Mouse (Mus musculus) cerebellum, postnatal 25 days (tissue): ENCODE data around the gene Tlx1.

Source experiments
- DNase-seq, 2 experiments: peaks; one replicate each; pipeline ENCODE4 v3.0.0; 2021; ENCODE audit warnings: mixed read lengths in 2 of 2

The Tlx1 gene

DNA sequence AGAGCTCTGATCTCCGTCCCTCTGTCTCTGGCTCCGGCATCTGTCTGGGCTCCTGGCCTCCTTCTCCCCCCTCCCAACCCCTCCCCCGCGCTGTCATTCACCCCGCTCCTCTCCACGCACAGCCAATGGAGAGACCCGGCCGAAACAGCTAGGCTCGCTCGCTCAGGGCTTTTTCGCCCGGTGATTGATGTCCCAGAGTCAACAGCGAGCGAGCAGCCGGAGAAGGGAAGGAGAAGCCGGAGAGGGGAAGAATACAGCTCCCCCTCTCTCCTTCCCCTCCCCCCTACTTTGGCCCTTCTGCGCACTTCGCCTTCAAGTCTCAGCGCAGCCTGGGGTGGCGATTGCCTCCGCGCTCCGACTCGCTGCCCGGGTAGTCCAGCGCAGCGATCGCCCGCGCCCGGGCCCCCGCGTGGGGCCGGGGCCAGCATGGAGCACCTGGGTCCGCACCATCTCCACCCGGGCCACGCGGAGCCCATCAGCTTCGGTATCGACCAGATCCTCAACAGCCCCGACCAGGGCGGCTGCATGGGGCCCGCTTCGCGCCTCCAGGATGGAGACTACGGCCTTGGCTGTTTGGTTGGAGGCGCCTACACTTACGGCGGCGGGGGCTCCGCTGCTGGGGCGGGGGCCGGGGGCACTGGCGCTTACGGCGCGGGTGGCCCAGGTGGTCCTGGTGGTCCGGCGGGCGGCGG is at the start of gene Tlx1:
Gene Tlx1, plus strand, starts transcription at position 191 of the 692 bp plus-strand sequence.
- peak in 1 of 2 experiments; percentile 7 for DNase-seq

DNA sequence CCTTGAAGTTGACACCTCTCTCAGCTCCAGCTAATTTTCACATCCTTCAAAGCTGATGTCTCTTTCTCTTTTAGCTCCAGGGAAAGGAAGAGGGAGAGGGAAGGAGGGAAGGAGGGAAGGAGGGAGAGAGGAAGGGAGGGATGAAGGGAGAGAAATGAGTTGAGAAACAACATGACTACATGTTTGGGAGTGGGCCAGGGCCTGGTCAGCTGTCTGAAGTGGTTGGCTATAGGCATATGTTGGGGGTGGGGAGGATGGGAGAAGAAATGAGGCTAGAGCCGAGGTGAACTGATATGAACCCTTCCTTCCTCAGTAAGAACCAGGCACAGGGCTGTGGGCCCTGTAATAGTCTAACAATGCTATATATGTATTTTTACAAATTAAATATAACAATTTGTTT is 44.9 kb upstream of the Tlx1 start:
- DNase-seq = no peak

DNA sequence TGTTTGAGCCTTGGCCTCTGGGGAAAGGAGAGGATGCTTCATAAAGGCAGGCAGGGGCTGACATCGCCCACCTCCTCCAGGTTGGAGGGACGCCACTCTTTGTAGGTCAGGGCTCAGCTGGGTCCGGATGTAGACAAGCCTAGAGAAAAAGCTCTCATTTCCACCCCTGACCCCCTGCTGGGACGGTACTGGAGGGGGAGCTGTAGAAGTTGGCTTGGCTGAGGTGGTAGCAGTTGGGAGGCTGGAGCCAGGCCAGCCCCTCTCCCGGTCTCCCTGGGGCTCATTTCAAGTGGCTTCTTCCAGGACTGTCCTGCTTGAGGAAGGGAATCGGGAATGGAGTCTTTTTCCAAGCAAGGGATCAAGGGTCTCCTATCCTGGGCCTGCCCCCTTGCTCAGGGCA is 43.8 kb upstream of the Tlx1 start:
- DNase-seq = peak; percentile 14 to 42

DNA sequence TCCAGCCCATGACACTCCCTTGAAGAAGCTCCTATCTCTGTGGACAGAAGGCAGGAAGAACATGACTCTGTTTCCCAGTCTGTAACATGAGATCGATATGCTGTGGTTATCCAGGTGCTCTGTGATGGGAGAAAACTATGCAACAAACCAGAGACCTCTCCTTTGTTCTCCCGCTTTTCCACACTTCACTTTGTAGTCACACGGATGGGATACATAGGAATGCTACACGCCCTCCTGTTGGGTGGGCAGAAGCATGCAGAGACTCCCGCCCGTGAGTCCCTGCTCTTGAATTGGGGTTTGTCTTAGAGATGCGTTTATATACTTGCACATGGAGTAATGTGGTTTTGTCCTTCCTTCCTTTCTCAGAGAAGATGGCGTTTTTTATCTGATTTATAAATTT is 39.8 kb upstream of the Tlx1 start:
- DNase-seq = no peak

DNA sequence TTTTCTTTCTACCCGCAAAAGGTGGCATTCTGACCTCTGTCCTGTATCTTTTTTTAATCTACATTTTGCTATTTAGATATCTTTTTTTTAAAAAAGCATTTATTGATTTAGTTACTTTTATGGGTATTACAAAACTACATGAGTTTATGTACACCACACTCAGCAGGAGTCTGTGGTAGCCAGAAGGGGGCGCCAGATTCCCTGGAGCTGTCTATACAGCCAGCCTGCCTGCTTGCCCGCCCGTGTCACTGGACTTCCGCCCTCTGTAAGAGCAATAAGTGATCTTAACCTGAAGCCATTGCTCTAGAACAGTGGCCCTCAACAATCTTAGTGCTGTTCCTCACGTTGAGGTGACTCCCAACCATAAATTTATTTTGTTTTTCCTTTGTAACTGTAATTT is 38.0 kb upstream of the Tlx1 start:
- DNase-seq = peak in 1 of 2 experiments; percentile 11

DNA sequence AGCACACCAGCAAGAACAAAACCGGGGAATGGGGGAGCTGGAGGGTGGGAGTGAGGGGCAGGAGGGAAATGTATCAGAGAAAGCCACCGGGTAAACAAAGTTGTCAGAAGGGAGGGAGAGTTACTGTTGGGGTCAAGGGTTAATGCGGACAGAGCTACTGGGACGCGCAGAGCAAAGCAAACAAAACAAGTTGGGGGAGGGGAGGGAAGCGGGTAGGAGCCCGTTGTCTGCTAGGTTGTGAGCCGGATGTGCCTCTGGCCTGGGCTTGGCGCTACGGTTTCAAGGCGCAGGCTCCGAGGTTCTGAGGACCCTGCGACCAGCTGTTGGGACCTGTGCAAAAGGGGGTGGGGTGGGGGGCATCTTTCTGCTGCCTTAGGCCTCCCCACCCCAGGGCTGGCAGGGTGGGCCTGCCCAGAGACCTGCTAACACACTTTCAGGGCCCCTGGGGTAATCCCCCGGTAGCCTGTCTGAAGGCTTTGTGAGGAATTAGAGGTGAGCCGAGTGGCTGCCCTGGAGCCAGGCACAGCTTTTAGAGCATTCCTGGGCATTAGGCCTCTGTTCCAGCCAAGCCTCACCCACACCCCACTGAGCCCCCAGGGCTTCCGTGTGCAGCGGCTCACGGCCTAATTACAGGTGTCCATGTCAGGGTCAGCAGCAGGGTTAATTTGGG is 36.6 kb upstream of the Tlx1 start:
- DNase-seq = no peak

DNA sequence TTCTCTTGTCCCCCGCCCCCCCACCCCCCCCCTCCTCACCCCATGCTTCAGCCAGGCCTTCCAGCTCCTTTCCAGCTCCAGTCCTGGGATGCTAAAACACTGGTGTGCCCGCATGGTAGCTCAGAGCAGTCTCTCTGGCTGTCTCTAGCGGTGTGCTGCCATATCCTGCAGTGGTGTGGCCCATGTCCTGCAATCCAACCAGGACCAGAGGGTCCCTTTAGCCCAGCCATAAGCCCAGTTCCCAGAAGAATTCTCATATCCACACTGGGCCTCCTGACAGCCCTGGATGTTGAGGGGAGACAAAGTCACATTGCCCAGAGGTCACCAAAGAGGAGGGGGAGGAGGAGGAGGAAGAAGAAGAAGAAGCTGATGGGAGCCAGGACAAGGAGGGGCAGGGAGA is 35.7 kb upstream of the Tlx1 start:
- DNase-seq = no peak

DNA sequence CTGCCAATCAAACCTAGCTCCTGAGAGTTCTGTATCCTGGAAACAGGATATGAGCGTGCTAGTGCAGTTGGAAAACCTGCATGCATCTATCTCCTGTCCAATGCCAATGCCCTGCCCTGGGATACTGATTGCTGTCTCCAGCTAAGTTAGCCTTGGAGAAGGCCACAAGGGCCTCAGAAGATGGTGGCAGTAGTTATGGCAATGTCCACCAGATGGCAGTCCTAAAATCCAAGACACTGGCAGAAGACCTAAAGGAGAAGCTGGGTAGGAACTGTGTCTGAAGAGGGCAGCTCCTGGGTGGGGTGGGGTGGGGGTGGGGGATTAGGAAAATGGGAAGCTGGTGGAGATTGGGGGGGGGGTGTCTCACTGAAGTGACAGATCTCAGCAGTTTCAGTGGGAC is 33.7 kb upstream of the Tlx1 start:
- peak in 1 of 2 experiments; percentile 46 for DNase-seq

DNA sequence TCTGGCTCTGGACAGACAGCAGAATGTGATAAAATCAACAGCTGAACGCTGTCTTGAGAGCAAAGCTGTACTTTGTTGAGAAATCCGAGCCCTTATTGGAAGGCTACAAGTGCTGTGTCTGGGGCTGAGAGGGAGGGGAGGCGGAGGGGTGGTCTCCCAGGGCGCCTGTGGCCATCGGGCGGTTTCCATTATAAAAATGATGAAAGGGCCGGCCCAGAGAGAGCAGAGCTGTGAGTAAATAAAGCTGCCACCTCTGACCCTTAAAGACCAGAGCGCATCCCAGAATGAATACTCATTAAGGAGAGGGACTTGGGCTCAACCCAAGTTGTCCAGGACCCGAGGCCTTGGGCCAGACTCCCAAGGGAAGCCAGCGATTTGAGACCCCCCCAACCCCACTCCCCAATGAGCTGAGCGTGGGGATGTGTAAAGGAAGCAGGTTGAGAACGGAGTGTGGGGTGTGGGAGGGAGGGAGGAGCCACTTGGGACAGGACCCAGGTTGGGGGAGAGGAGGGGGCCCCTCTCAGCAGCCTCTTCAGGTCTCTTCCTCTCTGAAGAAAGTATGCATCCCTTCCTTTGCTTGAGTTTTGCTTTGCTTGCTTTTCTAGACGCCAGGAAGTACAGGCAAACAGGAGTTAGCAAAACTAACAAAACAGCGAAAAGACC is 18.4 kb upstream of the Tlx1 start:
- no peak for DNase-seq

DNA sequence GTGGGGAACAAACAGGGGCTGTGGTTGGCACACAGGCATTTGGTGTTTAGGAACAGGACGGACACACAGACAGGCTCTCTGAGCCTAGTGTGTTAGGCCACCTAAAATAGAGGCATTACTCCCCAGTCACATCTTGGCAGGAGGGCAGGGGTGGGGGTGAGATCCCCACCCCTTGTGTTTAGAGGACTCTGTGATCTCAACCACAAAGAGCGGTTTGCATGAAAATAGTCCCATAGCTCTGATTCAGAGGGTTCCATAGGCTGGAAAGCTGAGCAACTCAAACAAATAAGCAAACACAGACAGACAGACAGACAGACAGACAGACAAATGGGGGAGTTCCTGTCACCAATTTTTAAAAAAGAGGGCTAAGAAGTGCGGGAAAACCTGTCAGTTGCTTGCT is 7.9 kb upstream of the Tlx1 start:
- no peak for DNase-seq

DNA sequence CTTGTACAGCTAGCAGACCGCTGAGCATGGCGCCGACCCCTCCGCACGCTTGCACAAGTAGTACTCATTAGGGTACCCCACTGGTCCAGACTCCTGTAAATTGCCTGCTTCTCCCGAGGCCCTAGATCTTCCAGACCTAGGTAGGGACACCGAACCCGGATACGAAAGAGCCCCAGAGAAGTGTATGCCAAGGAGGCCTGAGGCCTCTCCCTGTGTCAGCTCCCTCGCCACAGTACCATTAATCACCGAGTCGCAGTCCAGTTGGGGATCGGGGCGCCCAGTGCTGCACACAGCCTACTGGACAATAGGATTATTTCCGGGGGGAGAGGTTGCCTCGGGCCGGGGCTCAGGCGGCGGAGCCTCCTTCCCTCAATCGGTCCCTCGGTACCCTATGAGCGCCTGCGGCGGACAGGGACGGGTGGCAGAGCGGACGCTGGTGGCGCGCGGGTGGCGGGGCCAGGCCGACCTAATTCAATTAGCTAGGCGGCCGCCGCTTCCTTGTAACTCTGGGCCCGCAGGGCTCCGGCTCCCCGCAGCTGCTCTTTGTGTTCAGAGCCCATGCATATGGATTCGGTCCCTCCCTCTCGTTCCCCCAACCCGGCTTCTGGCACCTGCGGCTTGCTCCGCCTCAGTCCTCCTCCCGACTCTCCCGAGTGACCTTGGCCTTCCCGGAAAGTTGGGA is 7.1 kb upstream of the Tlx1 start:
- peak in 1 of 2 experiments; percentile 6 for DNase-seq

DNA sequence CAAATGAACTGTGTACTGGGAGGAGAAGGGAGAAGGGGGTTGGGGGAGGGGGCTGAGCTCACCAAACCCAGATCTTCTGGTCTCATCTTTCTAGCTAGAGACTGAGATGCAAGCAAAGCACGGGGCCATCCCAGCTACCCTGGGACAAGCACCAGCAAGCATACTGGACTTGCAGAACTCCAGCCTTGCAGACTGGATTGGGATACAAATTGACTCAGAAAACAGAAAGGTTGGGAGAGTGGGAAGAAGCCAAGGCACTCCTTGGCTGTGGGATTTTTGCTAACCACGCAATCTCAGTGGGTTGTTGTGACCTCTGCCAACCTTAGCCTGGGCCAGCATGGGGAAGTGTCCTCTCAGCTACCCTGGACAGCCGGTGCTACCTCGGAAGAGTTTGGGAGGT is 3.4 kb upstream of the Tlx1 start:
- DNase-seq = no peak

DNA sequence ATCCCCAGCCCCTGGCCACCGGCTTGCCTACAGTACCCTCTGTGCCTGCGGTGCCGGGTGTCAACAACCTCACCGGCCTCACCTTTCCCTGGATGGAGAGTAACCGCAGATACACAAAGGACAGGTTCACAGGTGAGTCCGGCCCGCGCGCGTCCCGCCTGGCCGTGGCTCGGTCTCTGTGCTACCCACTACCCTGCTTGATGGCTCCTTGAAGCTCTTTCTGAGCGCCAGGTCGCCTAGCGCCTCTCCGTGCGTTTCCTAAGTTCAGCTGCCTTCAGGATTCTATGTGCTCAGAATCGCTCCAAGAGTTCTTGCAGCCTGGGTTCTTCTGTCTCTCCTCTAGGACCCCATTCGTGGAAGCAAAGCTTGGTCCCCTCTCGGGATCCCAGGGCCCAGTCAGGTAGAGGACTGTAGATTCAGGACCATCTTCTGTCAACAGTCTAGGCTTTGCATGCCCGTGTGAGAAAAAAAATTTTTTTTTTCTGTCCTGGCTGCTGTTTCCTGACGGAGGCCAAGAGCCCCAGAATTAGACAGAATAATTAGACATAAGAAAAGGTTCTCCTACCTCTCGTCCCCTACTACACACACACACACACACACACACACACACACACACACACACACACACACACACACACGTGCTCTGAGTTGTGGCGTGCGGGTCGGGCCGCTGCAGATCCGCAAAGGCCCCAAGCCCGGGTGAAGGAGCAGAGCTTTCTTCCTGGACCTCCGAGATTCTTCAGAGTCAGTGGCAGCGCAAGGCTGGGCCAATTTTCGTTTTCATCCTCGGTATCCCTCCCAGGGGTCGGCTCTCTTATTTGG is 1.1 kb downstream of the Tlx1 start:
- DNase-seq = no peak

DNA sequence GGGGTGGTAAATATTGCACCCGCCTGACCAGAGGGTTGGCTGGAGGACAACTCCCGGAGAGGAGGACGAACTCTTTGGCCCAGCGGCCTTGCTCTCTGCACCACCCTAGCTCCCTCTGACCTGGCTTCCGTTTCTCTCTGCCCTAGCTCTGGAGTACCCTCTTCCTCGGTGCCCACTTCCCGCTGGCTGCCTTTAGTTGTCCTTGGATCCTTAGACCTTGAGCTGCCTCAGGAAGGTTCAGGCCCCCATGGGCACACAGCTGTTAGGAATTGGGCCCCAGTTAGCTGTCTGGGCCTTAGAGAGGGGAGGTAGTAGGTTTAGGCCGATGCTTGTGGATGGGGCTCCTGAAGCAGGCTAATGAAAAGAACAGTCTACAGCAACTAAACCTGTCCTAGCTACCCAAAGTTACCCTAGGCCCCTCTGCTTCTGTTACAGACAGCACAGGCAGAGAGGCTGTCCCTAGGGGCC is 1.7 kb downstream of the Tlx1 start:
- DNase-seq = no peak

DNA sequence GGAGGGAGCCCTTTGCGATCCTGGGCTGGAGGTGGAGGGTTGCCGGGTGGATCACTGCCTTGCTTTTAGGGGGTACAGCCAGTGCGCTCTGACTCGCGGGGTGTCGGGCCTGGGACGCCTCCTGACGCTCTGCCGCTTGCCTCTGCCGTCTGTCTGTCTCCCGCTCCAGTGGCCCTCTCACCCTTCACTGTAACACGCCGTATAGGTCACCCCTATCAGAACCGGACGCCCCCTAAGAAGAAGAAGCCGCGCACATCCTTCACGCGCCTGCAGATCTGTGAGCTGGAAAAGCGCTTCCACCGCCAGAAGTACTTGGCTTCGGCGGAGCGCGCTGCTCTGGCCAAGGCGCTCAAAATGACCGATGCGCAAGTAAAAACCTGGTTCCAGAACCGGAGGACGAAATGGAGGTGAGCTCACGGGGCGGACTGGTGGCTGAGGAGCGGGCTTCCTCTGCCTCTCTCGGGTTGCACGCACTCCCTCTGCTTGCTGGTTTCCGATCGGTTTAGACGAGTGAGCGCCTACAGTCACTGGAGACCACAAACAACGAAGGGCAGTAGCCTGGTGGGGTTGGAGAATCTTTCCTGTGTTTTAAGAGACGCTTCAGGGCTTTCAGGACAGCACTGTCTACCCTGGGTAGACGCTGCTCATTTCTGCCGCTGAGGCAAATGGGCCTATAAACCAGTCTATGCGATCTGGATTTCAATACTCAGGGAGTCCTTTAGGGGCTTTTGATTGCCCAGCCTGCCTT is 3.0 kb downstream of the Tlx1 start:
- no peak for DNase-seq

DNA sequence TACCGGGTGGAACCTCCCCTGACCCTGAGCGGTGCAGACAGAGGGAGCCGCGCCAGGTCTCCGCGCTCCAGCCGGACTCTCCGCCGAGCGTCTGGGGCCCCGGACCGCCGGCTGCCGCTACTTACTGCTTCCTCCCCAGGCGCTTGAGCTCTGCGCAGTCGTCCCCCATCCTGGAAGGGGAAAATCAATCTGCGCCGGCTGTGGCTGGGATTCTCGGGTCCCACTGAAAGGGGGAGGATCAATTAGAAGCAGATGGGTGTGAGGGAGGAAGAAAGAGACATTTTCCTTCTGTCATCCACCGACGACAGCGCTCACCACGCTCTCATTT is 3.5 kb downstream of the Tlx1 start:
- DNase-seq = no peak

DNA sequence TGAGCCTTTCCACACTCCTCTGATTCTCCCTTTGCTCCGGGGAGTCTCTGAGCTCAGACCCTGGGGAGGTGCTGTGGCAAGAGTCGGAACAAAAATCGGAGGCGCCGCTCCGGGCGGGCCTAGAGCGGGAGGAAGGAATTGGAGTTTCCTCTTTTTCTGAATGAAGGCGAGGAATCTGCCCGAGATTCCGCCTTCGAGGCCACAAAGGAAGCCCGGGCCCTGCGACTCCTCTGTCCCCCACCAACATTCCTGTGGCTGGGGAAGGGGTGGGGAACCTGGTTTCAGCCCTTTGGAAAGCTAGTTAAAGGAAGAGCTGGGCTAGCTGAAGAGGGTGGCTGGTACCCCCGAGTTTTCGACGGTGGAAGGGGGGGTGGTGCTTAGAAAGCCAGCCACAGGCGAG is 4.0 kb downstream of the Tlx1 start:
- no peak for DNase-seq

DNA sequence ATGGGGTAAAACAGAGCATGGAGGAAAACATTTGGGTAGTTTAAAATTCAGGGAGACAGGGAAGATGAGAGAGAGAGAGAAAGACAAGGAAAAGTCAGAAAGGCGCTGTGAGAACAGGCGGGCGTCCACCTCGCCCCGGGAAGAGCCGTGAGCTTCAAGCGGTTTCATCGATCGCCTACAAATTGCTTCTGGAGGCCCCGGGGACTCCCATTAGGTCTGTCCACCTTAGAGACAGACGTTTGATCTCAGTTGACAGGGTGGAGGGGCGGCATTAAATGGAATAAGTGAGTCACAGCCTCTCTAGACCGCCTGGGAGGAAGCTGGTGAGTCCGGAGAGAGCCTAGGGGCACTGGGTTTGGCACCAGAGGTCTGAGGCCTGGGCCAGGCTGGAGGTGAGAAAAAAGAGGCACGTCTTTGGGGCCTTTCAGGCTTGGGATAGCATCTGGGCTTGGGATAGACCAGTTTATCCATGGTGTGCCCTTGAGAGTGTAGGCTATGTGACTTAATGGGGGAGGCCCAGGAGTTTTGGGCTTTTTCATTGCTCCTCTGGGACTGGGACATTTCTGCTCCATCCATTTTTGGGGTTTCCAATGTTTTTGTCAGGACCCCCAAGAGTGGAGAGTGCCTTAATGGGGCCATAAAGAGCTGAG is 4.8 kb downstream of the Tlx1 start:
- DNase-seq = no peak

DNA sequence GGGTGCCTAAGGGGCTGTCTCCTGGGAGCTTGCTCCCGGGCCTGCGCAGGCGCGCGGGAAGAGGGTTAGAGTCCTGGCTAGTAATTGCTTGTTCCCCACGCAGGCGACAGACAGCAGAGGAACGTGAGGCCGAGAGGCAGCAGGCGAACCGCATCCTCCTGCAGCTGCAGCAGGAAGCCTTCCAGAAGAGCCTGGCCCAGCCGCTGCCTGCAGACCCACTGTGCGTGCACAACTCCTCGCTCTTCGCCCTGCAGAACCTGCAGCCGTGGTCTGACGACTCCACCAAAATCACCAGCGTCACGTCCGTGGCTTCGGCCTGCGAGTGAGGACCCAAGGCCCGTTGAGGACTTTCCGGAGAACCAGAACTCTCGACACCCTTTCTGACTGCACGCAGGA is 5.3 kb downstream of the Tlx1 start:
- DNase-seq = no peak

DNA sequence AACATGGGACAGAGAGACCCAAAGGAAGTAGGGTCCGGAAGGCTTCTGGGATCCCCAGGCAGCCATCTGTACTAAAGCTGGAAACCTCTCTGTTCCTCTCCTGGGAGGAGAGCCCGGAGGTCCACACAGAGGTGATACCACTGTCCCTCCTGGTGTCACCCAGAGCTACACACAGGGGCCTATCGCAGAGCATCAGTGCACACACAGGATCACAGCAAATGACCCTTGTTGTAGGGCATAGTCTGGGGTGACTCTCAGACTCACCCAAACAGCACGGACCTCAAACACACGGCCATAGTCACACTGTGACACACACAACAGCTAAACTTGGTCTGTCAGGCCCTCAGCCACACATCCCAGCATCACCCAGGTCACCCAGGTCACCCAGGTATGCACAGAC is 5.9 kb downstream of the Tlx1 start:
- DNase-seq = no peak

DNA sequence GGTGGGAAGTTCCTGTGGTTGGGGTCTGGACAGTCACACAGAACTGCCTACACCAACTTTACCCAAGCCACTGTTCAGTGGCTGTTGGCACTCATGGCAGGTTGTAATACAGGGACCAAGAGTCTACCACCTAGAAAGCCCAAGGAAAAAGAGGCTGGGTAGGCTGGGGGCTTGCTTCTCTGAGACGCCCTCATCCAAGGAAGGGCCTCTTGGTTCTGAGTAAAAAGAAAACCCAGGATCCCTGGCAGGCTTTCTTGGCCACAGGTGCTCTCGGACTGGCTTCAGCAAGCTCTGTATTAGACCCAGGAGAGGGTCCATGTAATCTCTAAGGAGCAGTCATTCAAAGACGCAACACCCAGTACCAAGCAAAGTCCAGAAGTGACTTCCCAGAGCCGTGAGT is 7.7 kb downstream of the Tlx1 start:
- no peak for DNase-seq

DNA sequence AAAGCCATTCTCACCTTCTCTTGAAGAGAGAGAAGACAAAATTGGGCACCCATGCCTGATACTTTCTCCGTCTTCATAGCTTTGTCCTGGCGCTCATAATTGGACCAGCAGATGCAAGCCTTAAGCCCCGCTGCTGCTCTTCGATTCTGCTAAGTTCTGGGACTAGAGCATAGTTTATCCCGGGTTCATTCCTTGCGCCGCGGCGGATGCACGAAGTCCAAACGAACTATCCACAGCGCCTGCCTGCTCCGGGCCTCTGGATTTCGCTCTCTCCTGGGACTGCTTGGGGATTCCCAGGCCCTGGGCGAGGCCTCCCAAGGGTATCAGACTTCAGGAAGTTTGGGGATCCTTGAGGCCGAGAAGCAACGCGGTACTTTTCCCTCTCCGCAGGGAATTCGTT is 8.4 kb downstream of the Tlx1 start:
- no peak for DNase-seq
